Mouse (Mus musculus): ENCODE data around the gene Cd82.

DNA sequence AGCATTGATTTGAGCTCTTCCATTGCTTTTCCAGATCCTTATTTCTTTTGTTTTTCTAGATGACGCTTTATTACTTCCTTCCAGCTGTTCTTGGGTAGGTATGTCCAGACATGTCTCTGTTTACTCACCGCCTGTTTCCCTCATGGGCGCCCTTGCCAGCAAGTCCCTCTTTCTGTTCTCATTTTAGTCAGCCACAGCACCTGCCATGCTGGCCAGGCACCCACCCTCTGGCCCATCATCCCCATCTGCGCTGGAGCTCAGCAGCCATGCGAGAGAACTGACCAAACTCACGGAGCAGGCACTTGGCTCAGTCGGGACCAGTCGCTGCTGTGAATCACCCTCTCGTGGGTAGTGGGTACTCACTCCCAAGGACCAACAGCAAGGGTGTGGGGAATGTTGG lies 11.0 kb upstream of the Cd82 start:
- TF ChIP-seq CTCF (IDR thresholded peaks at IDR 0.05; ENCODE audit: borderline replicate concordance, control insufficient read depth, extremely low read depth, insufficient read depth, low read length, poor library complexity): no peak
- no peak for TF ChIP-seq POLR2A (IDR thresholded peaks at IDR 0.05; ENCODE audit: control insufficient read depth, extremely low read depth, insufficient read depth, low read length, poor library complexity)
